ENCODE assay signal across 10 mouse cellular contexts in genomic region chr2:33014877-33015276, GRCm38 (mm10). TPM values are rescaled to one million over a fixed set of nuclear protein-coding genes. Genes with fewer than 3 reads are reported as not detected.
DNase-seq lines count a peak whose midpoint lies in the region; ATAC-seq and TF ChIP-seq lines count a peak whose summit lies in the region.
"Had no signal": no experiment of that assay in that cellular context is flagged by ENCODE, and none has a peak within 500 bp of the region (broad histone marks: within the 10 kb centered on the region; RNA-seq: fewer than 3 reads in every experiment).

No protein-coding gene starts in this region.

- H3K9me3 ChIP-seq in hindbrain, embryonic 11.5 days (ENCODE audit: control insufficient read depth, low read length): no peaks in the 10 kb centered on the region
- H3K9me3 ChIP-seq in hindbrain, embryonic 10.5 days: no peaks in the 10 kb centered on the region
- H3K9me3 ChIP-seq: liver, embryonic 15.5 days had no signal

- no peak overlapping the region for H3K27ac ChIP-seq in hindbrain, embryonic 11.5 days (ENCODE audit: low read depth, low read length)
- no peak overlapping the region for H3K27ac ChIP-seq in hindbrain, embryonic 10.5 days
- H3K27ac ChIP-seq: liver, embryonic 15.5 days had no signal

- no peak for ATAC-seq in hindbrain, embryonic 11.5 days (ENCODE audit: low FRiP score)
- no peak for ATAC-seq in inflammation-experienced regulatory T-cells, adult 6 months

- H3K4me3 ChIP-seq in hindbrain, embryonic 11.5 days (ENCODE audit: low read depth, low read length): no peak overlapping the region
- no peak overlapping the region for H3K4me3 ChIP-seq in hindbrain, embryonic 10.5 days
- H3K4me3 ChIP-seq: liver, embryonic 15.5 days had no signal

- H3K4me2 ChIP-seq in hindbrain, embryonic 11.5 days (replicated peaks; ENCODE audit: low read depth, low read length): no peak overlapping the region
- H3K4me2 ChIP-seq: liver, embryonic 15.5 days had no signal

- H3K27me3 ChIP-seq in hindbrain, embryonic 11.5 days (ENCODE audit: control insufficient read depth, insufficient read depth, low read length): no peaks in the 10 kb centered on the region
- H3K27me3 ChIP-seq in hindbrain, embryonic 10.5 days (ENCODE audit: insufficient read depth, poor library complexity, severe bottlenecking): no peaks in the 10 kb centered on the region
- H3K27me3 ChIP-seq: liver, embryonic 15.5 days had no signal

- no peak overlapping the region for H3K9ac ChIP-seq in hindbrain, embryonic 11.5 days (ENCODE audit: low read depth, low read length)
- H3K9ac ChIP-seq: liver, embryonic 15.5 days had no signal

- TF ChIP-seq CTCF in brain, embryonic 14.5 days (IDR thresholded peaks at IDR 0.05; ENCODE audit: borderline replicate concordance, extremely low read depth, insufficient read depth, insufficient read length): no peak

- WGBS in hindbrain, embryonic 11.5 days: 73% methylated on average over 5 of the region's 5 CpGs
- WGBS in hindbrain, embryonic 10.5 days: 77% methylated on average over 5 of the region's 5 CpGs

- H3K36me3 ChIP-seq in hindbrain, embryonic 11.5 days (ENCODE audit: control insufficient read depth, insufficient read depth, low read length): no peaks in the 10 kb centered on the region
- H3K36me3 ChIP-seq in hindbrain, embryonic 10.5 days: no peaks in the 10 kb centered on the region
- H3K36me3 ChIP-seq: liver, embryonic 15.5 days had no signal

- DNase-seq in hindbrain, embryonic 11.5 days (ENCODE audit: low spot score): peak; percentile 19
- no peak for DNase-seq in hindbrain, embryonic 10.5 days (ENCODE audit: low spot score)
- DNase-seq in brain, embryonic 14.5 days (ENCODE audit: low read depth): peak; percentile 78
- peak; percentile 91 to 96 for DNase-seq in cerebellum, adult 18-20 months
- DNase-seq in layer of hippocampus, adult 18-20 months (ENCODE audit: low spot score in 2 of 2): peak; percentile 49 to 75
- no peak for DNase-seq in thymus, postnatal 4 days
- DNase-seq: kidney, adult 11 months; thymus, postnatal 14 days had no signal

- TF ChIP-seq POLR2A in brain, embryonic 14.5 days (IDR thresholded peaks at IDR 0.05; ENCODE audit: borderline replicate concordance, extremely low read depth, insufficient read depth, insufficient read length, poor library complexity, severe bottlenecking): no peak

- H3K4me1 ChIP-seq in hindbrain, embryonic 11.5 days (replicated peaks; ENCODE audit: control insufficient read depth, insufficient read depth, low read length): no peaks in the 10 kb centered on the region
- H3K4me1 ChIP-seq in hindbrain, embryonic 10.5 days (replicated peaks): 0 out of 2 replicates have a peak, but pooled peaks cover 6% of the 10 kb centered on the region
- H3K4me1 ChIP-seq: liver, embryonic 15.5 days had no signal

RNA-seq across cellular contexts. Expression of gene Slc2a8, which starts 33.0 kb away (rescaled TPM):
- 9.3 and 10.5 TPM in 2 replicates for polyA plus RNA-seq in hindbrain, embryonic 11.5 days (2014; fragmentation: Nextera tagmentation; extraction: Ambion mirVana)
- polyA plus RNA-seq in hindbrain, embryonic 10.5 days (2016; fragmentation: Nextera tagmentation; extraction: Ambion mirVana): 21.3 and 27.4 TPM in 2 replicates
- 26.9 and 40.6 TPM in 2 replicates for polyA plus RNA-seq in brain, embryonic 14.5 days (2012; rRNA removed)
- total RNA-seq in layer of hippocampus, adult 18-20 months (2021): 10 to 100 TPM; 20.5 to 20.7 TPM
- polyA plus RNA-seq in inflammation-experienced regulatory T-cells, adult 6 months (2017; shearing (Covaris generic)): 1 to 10 TPM; 2.0 to 5.0 (median 2.5) TPM

RNA-seq across cellular contexts. Expression of gene Lrsam1, which starts 53.5 kb away (rescaled TPM):
- 8.0 and 8.7 TPM in 2 replicates for polyA plus RNA-seq in hindbrain, embryonic 11.5 days (2014; fragmentation: Nextera tagmentation; extraction: Ambion mirVana)
- 11.5 TPM in 2 replicates for polyA plus RNA-seq in hindbrain, embryonic 10.5 days (2016; fragmentation: Nextera tagmentation; extraction: Ambion mirVana)
- polyA plus RNA-seq in brain, embryonic 14.5 days (2012; rRNA removed): 28.4 and 31.8 TPM in 2 replicates
- 10 to 100 TPM; 30.3 to 38.7 TPM for total RNA-seq in layer of hippocampus, adult 18-20 months (2021)
- 1 to 10 TPM; 4.2 to 7.3 (median 7.3) TPM for polyA plus RNA-seq in inflammation-experienced regulatory T-cells, adult 6 months (2017; shearing (Covaris generic))

RNA-seq across cellular contexts. Expression of gene Rpl12, which starts 53.5 kb away (rescaled TPM):
- 129 and 134 TPM in 2 replicates for polyA plus RNA-seq in hindbrain, embryonic 11.5 days (2014; fragmentation: Nextera tagmentation; extraction: Ambion mirVana)
- polyA plus RNA-seq in hindbrain, embryonic 10.5 days (2016; fragmentation: Nextera tagmentation; extraction: Ambion mirVana): 131 and 166 TPM in 2 replicates
- 554 and 748 TPM in 2 replicates for polyA plus RNA-seq in brain, embryonic 14.5 days (2012; rRNA removed)
- 100 to 1,000 TPM in 1 of 2 experiments, 10 to 100 TPM in 1; 97.3 to 116 TPM for total RNA-seq in layer of hippocampus, adult 18-20 months (2021)
- polyA plus RNA-seq in inflammation-experienced regulatory T-cells, adult 6 months (2017; shearing (Covaris generic)): 100 to 1,000 TPM in 1 of 3 experiments, 10 to 100 TPM in 2; 18.9 to 858 (median 48.2) TPM

Comparison
In these comparisons a context has a peak if more than half of its experiments do, and no peak if none do; other contexts are left out.
1. DNase-seq: peak in hindbrain, embryonic 11.5 days (single experiment), brain, embryonic 14.5 days (single experiment), cerebellum, adult 18-20 months (2 of 2) and layer of hippocampus, adult 18-20 months (2 of 2); none in hindbrain, embryonic 10.5 days (single experiment) and thymus, postnatal 4 days (single experiment).